Mouse (Mus musculus) cortical plate, adult 2 months (tissue): ENCODE results near the gene Slit1. TPM values are rescaled to one million over a fixed set of nuclear protein-coding genes. Genes with fewer than 3 reads are reported as not detected.

ENCODE experiments used
- H3K27ac ChIP-seq: fragments of 200-500 bp; 2 replicates; pipeline ENCODE4 v1.5.1; 2012; ENCODE audit warnings: low read length, control low read depth, inconsistent platforms; ENCODE audit not compliant: insufficient read depth
- H3K4me1 ChIP-seq: fragments of 200-500 bp; 2 replicates; pipeline ENCODE4 v1.6.1; 2011; ENCODE audit warnings: low read length; ENCODE audit not compliant: control insufficient read depth, insufficient read depth
- H3K4me3 ChIP-seq: fragments of 200-500 bp; 2 replicates; pipeline ENCODE4 v1.5.1; 2011; ENCODE audit warnings: mild to moderate bottlenecking, low read length, control low read depth; ENCODE audit not compliant: insufficient read depth
- CTCF ChIP-seq: fragments of 200-500 bp; IDR thresholded peaks from 2 replicates; pipeline ENCODE4 v1.5.1; 2011; ENCODE audit warnings: mild to moderate bottlenecking, control low read depth, low read length; ENCODE audit not compliant: insufficient read depth; ENCODE audit errors: extremely low read depth
- POLR2A ChIP-seq: fragments of 200-500 bp; IDR thresholded peaks from 2 replicates; pipeline ENCODE4 v1.6.1; 2011; ENCODE audit warnings: mild to moderate bottlenecking, low read length, control low read depth; ENCODE audit not compliant: insufficient read depth; ENCODE audit errors: extremely low read depth
- polyA plus RNA-seq: library from polyadenylated mRNA; depleted of rRNA; stranded (reverse); fragments of >200 nt; gene quantifications from 2 replicates; pipeline ENCODE4 v1.2.3, GENCODE M21; 2012

The Slit1 gene
- polyA plus RNA-seq, 1 experiment: 20.3 TPM

DNA sequence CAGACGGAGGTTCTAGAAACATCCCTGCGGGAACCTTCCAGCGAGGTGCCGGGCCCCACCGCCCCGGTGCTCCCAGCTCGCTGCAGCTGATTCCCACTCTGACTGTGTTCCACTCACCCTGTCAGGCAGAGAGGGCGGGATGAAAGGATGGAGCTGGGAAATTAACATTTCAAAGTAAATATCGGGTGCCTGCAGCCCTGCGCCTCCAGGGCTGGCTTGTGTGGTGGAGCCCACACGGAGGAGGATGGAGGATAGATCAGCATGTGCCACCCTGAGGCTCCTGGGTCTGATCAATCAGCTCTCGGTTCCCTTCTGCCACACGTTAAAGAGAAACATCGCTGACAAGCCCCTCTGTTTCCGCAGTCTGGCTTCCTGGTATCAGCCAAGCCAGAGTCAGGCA, 64.4 kb downstream of the Slit1 start:
- TF ChIP-seq POLR2A (no peak), CTCF (no peak)
- Histone ChIP-seq H3K4me3 (no peak overlapping the region), H3K27ac (no peak overlapping the region), H3K4me1 (peaks cover 2% of the 10 kb centered on the region; the same call in 1 of the 2 replicates)

DNA sequence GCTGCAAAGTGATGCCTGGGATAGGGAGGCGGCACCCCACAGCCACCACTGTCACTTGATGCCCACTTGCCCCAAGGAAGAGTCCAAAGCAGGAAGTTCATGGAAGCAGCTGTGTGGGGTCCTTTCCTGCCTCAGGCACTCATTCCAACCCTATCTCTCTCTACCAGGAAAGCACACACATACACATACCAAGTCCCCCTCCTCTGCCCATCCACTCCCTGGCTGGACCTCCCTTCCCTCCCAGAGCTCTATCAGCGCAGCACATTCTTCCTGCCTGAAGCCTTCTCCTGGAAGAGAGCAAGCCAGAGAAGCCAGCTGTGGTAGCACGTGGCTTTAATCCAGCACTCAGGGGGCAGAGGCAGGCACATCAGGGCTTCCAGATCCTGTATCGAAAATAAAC, 65.9 kb downstream of the Slit1 start:
- Histone ChIP-seq H3K27ac (no peak overlapping the region), H3K4me3 (no peak overlapping the region), H3K4me1 (peaks cover 2% of the 10 kb centered on the region; the same call in 1 of the 2 replicates)
- TF ChIP-seq CTCF (no peak), POLR2A (no peak)

GRCm38 (mm10) chr19:41675583-41675982, 67.9 kb downstream of the Slit1 start:
- no peak overlapping the region for H3K27ac ChIP-seq
- peaks cover 2% of the 10 kb centered on the region; the same call in 1 of the 2 replicates for H3K4me1 ChIP-seq
- TF ChIP-seq CTCF: no peak
- TF ChIP-seq POLR2A: no peak
- no peak overlapping the region for H3K4me3 ChIP-seq

GRCm38 (mm10) chr19:41674366-41674765, 69.1 kb downstream of the Slit1 start:
- TF ChIP-seq CTCF (no peak), POLR2A (no peak)
- Histone ChIP-seq H3K27ac (no peak overlapping the region), H3K4me3 (no peak overlapping the region), H3K4me1 (peaks cover 4% of the 10 kb centered on the region; the same call in 1 of the 2 replicates)

DNA sequence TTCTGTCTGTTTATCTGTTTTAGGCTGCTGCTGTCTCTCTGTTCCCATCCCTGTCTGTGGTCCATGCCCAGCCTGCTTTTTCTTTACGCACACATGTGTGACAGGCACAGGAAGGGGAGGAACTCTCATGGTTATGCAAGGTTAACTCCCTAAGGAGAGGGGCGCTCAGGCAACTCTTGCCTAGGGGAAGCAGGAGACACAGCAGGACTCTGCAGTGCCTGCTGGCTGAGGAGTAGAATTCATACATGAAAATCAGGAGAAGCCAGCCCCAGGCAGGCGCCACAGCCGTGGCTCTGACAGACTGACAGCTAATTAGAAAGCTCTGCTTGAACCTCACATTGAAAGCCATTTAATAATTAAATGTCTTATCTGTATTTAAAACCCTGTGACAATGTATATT, 70.6 kb downstream of the Slit1 start:
- TF ChIP-seq CTCF: no peak
- no peak for TF ChIP-seq POLR2A
- no peak overlapping the region for H3K4me3 ChIP-seq
- H3K4me1 ChIP-seq: peaks cover 2% of the 10 kb centered on the region; the same call in 1 of the 2 replicates
- no peak overlapping the region for H3K27ac ChIP-seq

DNA sequence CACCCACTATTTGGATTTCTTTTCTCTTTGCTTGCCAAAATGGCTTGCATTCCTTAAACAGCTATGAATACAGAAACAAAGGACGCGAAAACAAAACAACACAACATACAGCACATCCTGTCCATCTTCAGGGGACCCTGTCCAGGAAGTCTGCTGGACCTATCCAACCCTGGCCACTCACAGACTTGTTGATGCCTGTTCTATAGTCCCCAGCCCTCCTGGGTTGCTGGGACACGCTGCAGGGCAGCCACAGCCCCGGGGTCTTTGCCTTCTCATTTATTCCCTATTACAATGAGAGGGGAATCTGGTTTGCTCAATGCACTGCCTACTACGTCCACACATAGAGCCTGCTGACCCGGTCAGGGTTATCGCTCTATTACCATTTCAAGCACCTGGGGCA, 72.5 kb downstream of the Slit1 start:
- no peak overlapping the region for H3K27ac ChIP-seq
- no peak overlapping the region for H3K4me3 ChIP-seq
- peaks cover 3% of the 10 kb centered on the region for H3K4me1 ChIP-seq
- TF ChIP-seq CTCF: no peak
- no peak for TF ChIP-seq POLR2A

- peaks cover 3% of the 10 kb centered on the region for H3K4me1 ChIP-seq
- H3K27ac ChIP-seq: no peak overlapping the region
- no peak overlapping the region for H3K4me3 ChIP-seq
Observed at GRCm38 (mm10) chr19:41670473-41670872, 73.0 kb downstream of the Slit1 start.

GRCm38 (mm10) chr19:41669747-41670342, 73.6 kb downstream of the Slit1 start:
- TF ChIP-seq CTCF: no peak
- TF ChIP-seq POLR2A: no peak
- peaks cover 3% of the 10 kb centered on the region; the same call in 1 of the 2 replicates for H3K4me1 ChIP-seq
- H3K4me3 ChIP-seq: no peak overlapping the region
- H3K27ac ChIP-seq: no peak overlapping the region

More at GRCm38 (mm10) chr19:41670473-41670872, 73.0 kb downstream of the Slit1 start:
- TF ChIP-seq POLR2A: no peak
- TF ChIP-seq CTCF: no peak

GRCm38 (mm10) chr19:41667591-41667990, 75.9 kb downstream of the Slit1 start:
- TF ChIP-seq POLR2A (no peak), CTCF (no peak)
- Histone ChIP-seq H3K27ac (no peak overlapping the region), H3K4me1 (peaks cover 5% of the 10 kb centered on the region), H3K4me3 (no peak overlapping the region)

- Histone ChIP-seq H3K27ac (no peak overlapping the region), H3K4me3 (no peak overlapping the region), H3K4me1 (peaks cover 9% of the 10 kb centered on the region)
- TF ChIP-seq CTCF (no peak), POLR2A (no peak)
Observed at GRCm38 (mm10) chr19:41665941-41666340, 77.5 kb downstream of the Slit1 start.
